Mouse (Mus musculus): ENCODE data around the gene Mau2.

DNA sequence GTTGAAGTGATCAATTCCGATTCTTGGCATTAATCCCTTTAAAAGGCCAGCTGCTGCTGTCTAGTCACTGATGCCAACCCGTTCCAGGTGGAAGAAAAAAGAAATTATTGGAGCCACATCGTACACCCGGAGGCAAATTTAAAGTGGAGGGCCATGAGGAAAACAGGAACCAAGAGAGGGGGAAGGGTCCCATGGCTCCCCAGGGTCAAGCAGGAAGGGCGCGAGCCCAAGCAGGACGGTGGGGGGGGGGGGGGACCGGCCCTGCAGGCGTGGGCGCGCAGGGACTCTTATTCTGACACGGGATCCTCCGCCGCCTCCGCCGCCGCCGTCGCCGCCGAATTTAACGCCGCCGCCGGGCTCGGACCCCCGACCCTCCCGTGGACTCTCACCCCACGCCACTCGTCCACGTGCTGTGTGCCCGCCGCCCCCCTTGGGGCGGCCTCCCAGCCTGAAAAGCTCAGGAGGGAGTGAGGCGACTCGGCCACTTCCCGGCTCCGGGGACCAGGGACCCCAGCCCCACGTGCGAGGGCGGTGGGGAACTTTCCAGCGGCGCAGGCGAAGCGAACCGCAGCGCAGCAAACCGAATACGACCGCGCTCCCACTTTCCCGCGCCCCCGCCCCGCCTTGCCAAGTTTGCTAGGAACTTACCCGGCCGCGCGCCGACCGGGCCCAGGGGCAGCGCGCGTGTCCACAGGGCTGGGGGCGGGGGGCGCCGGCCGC is 68.9 kb downstream of the Mau2 start:
- TF ChIP-seq GATA1 (IDR thresholded peaks at IDR 0.05; ENCODE audit: low read length) (no peak), TAL1 (IDR thresholded peaks at IDR 0.05; ENCODE audit: low read length) (no peak)

Data from erythroblast, embryonic 14.5 days (primary cell).